Mouse (Mus musculus) layer of hippocampus, postnatal 36 days (tissue): ENCODE measurements around the gene Tex37. TPM values are rescaled to one million over a fixed set of nuclear protein-coding genes. Genes with fewer than 3 reads are reported as not detected.

Experiments
- DNase-seq, 2 experiments: peaks; one replicate each; pipeline ENCODE4 v3.0.0; 2022
- total RNA-seq, 2 experiments: library from RNA; stranded (reverse); gene quantifications; 2 replicates each; pipeline ENCODE4 v1.2.3; 2021

Gene Tex37
- total RNA-seq: not detected

DNA sequence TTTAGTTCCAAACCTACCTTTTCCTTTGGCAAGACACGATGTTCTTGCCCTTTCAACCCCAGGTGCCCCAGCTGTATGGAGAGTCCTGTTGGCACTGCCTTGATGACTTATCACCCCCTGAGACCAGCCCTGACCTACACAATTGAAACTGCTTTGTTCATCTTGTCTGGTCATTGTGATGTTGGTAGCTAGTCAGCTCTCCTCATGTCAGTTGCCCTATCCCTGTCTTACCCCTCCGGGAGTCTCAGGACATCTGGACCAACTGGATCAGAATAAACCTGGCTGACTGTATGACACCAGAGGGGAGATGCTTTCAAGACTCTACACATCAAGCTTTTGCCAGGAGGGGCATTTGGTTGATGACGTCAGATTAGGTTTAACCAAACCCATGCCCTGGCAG lies at the start of gene Tex37:
Gene Tex37, minus strand, starts transcription at position 101 of the 400 bp plus-strand sequence.
- DNase-seq: no peak

GRCm38 (mm10) chr6:70968291-70968690 lies 49.6 kb upstream of the Tex37 start:
- no peak for DNase-seq

- no peak for DNase-seq
These were observed 48.7 kb upstream of the Tex37 start for GRCm38 (mm10) chr6:70967422-70967821.

DNA sequence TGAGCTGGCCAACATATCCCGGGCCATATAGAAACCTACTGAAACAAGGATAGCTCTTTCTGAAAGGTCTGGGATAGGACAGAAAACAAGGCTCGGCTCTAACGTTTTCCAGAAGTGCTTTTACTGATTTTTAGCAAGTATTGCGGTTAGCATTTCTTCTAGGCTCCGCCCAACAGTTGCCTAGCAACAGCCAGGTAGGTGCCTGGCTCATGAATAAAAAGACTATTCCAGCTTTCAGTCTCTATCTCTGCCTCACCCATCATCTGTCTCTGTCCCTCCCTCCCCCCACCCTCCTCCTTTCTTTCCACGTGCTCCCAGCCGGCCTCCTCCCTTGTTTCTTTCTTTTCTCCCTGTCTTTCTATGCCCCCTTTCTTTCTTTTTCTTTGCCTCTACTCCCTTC lies 47.0 kb upstream of the Tex37 start:
- DNase-seq: no peak

- DNase-seq: no peak
These were observed 45.5 kb upstream of the Tex37 start for GRCm38 (mm10) chr6:70964116-70964830.

DNA sequence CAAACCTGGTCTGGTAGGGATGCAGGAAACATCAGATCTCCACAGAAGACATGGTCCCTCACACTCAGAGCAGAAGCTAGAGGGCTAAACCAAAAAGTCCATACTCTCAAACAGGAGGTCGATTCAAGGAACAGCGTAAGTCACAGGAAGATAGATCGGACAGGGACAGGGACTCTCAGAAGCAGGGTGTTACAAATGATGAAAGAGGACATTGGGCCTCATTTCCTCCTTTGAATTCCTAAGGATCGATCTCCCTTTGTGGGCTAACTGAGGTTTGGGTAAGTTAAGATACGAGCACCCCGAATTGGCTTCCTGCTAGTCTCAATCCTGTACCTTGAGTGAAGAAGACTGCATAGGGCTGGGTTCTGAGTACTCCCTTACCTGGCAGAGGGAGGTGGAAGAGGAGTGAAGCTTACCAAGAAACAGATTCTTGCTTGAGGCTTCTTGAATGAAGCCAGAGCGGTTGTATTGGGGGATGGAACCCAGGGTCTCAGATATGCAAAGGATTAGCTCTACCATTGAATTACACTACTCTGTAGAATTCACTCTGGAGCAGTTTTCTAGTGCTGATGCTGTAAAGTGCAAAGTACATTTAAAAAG lies 38.7 kb upstream of the Tex37 start:
- no peak for DNase-seq

DNA sequence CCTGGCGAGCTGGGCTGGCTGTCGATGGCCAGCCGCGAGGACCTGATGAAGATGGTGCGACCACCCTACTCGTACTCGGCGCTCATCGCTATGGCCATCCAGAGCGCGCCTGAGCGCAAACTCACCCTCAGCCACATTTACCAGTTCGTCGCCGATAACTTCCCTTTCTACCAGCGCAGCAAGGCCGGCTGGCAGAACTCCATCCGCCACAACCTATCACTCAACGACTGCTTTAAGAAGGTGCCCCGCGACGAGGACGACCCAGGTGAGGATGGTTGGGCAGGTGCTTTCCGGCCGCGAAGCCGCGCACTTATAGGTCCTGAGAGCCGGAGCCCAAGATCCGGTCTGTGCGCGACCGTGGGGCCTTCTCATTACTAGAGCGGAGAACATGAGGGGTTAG lies 38.2 kb upstream of the Tex37 start:
- DNase-seq: no peak

- DNase-seq: peak in 1 of 2 experiments; percentile 4
These were observed 37.7 kb upstream of the Tex37 start, which contains the start of gene Foxi3 for GRCm38 (mm10) chr6:70956285-70956912. TSS of gene Foxi3 (plus strand) at chr6:70956531.

DNA sequence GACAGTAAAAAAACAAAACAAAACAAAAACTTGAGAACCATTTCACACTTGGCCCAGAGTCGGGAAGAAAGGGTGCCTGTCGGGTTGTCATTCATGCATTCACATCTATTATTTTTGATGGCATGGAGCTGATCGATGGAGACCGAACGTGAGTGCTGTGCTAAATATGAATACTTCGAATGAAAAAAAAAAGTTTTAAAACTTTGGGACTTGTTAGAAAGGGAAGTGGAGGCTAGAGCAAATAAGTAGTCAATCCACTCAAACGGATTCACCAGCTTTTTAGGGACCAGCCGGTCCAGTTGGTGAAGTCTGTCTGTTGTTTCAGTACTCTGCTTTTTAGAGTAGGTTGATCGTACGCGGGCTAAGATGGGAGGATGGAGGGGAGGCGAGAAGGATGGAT lies 37.1 kb upstream of the Tex37 start:
- peak in 1 of 2 experiments; percentile 1 for DNase-seq

- no peak for DNase-seq
These were observed 36.6 kb upstream of the Tex37 start for GRCm38 (mm10) chr6:70955291-70955800.

- DNase-seq: no peak
These were observed 35.3 kb upstream of the Tex37 start for GRCm38 (mm10) chr6:70954040-70954439.

GRCm38 (mm10) chr6:70953274-70953673 lies 34.5 kb upstream of the Tex37 start:
- DNase-seq: no peak

DNA sequence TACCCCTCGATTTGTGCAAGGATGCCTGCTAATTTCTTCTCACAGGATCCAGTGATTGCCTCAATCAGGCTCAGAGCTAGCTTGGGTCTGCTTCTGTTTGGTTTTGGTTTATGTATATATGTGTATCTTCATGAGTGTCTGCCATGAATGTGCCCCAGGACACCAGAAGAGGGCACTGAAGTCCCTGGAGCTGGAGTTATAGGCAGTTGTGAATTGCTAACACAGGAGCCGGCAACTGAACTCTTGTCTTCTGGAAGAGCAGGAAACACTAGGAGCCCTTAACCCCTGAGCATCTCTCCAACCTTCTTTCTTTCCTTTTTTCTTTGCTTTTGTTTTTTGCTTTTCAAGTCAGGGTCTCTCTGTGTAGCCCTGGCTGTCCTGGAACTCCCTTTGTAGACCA lies 13.1 kb upstream of the Tex37 start:
- DNase-seq: no peak

- DNase-seq: peak; percentile 37 to 44
These were observed 2.7 kb upstream of the Tex37 start for GRCm38 (mm10) chr6:70921274-70922074.

GRCm38 (mm10) chr6:70912396-70912765 lies 6.3 kb downstream of the Tex37 start:
- DNase-seq: no peak

GRCm38 (mm10) chr6:70911668-70912395 lies 6.9 kb downstream of the Tex37 start:
- peak; percentile 35 to 50 for DNase-seq

- DNase-seq: no peak
These were observed 8.4 kb downstream of the Tex37 start for GRCm38 (mm10) chr6:70910285-70910684.

- DNase-seq: no peak
These were observed 9.2 kb downstream of the Tex37 start for GRCm38 (mm10) chr6:70909572-70909971.

DNA sequence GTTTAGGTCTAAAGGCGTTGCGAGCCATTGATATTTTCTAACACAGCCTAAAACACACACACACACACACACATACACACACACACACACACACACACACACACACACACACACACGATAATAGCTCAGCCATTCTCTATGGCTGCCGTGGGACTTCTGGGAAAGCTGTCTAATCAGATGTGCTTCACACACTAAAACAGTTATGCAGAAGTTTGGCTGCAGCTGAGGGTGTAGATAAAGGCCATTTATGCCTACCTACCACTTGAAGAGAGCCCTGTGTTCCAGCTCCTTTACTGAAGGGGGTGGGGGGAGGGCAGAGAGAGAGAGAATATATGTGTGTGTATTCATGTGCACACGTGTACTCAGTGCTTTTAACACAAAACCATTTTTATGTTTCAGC lies 15.0 kb downstream of the Tex37 start:
- DNase-seq: no peak

GRCm38 (mm10) chr6:70899594-70900003 lies 19.1 kb downstream of the Tex37 start:
- DNase-seq: no peak

GRCm38 (mm10) chr6:70898166-70898565 lies 20.6 kb downstream of the Tex37 start:
- DNase-seq: no peak

GRCm38 (mm10) chr6:70887993-70888392 lies 30.7 kb downstream of the Tex37 start:
- DNase-seq: no peak
